Mouse (Mus musculus) heart, embryonic 15.5 days (tissue): ENCODE results near the gene Skint11. TPM values are rescaled to one million over a fixed set of nuclear protein-coding genes. Genes with fewer than 3 reads are reported as not detected.
"Not testable (repeated sequence)": the region's sequence is repeated elsewhere in the genome, so short reads cannot be mapped to it uniquely, and the experiment has no call there.

Experiments used
- ATAC-seq: fragments of 200-750 bp; cut with Nextera tagmentation; replicated peaks from 2 replicates; pipeline ENCODE4 v1.8.0; 2017; ENCODE audit warnings: low read depth, moderate TSS enrichment; ENCODE audit not compliant: insufficient number of reproducible peaks, insufficient read depth, low FRiP score
- H3K27ac ChIP-seq: fragments of 300-500 bp; sonication (generic); 2 replicates; pipeline ENCODE4 v1.5.1; 2015; ENCODE audit warnings: mild to moderate bottlenecking, inconsistent platforms
- H3K27me3 ChIP-seq: fragments of 300-500 bp; sonication (generic); 2 replicates; pipeline ENCODE4 v1.6.1; 2015; ENCODE audit warnings: inconsistent platforms
- H3K36me3 ChIP-seq: fragments of 300-500 bp; sonication (generic); 2 replicates; pipeline ENCODE4 v1.6.1; 2015; ENCODE audit warnings: mild to moderate bottlenecking, inconsistent platforms
- H3K4me1 ChIP-seq: fragments of 300-500 bp; sonication (generic); replicated peaks from 2 replicates; pipeline ENCODE4 v1.6.1; 2015; ENCODE audit warnings: inconsistent platforms
- H3K4me2 ChIP-seq: fragments of 300-500 bp; sonication (generic); 2 replicates; pipeline ENCODE4 v1.6.1; 2015; ENCODE audit warnings: inconsistent platforms, mild to moderate bottlenecking, moderate library complexity
- H3K4me3 ChIP-seq: fragments of 300-500 bp; sonication (generic); 2 replicates; pipeline ENCODE4 v1.5.1; 2015; ENCODE audit warnings: mild to moderate bottlenecking, inconsistent platforms
- H3K9ac ChIP-seq: fragments of 300-500 bp; sonication (generic); 2 replicates; pipeline ENCODE4 v1.6.1; 2015; ENCODE audit warnings: mild to moderate bottlenecking, inconsistent platforms
- H3K9me3 ChIP-seq: fragments of 300-500 bp; sonication (generic); replicated peaks from 2 replicates; pipeline ENCODE4 v1.6.1; 2016; ENCODE audit warnings: inconsistent platforms
- WGBS: fragments of 180-500 bp; shearing (Covaris S2); methylation state at CpG from one replicate; pipeline ENCODE4 v1.1.7; 2015; ENCODE audit warnings: mixed read lengths; 5-methylcytosine and 5-hydroxymethylcytosine counted together
- polyA plus RNA-seq: library from polyadenylated mRNA; unstranded; fragments of >200 nt; fragmentation: Nextera tagmentation; extraction: Ambion mirVana; gene quantifications from 2 replicates; pipeline ENCODE4 v1.2.1, GENCODE M21; 2015

The Skint11 gene
- polyA plus RNA-seq, result not detected in 2 replicates

- H3K9ac ChIP-seq, result no peak within 1 kb of the TSS
- no peak within 1 kb of the TSS for H3K27ac ChIP-seq
- H3K9me3 ChIP-seq, result no peaks in the 10 kb centered on the region; the same call in 1 of the 2 replicates
- H3K4me2 ChIP-seq, result no peak within 1 kb of the TSS
- H3K4me1 ChIP-seq, result no peaks in the 10 kb centered on the region
- WGBS, result 77% methylated on average over 1 of the region's 1 CpGs
- no peak within 1 kb of the TSS for H3K4me3 ChIP-seq
- no peaks in the 10 kb centered on the region for H3K27me3 ChIP-seq
- ATAC-seq, result no peak
- H3K36me3 ChIP-seq, result no peaks in the 10 kb centered on the region
Observed at GRCm38 (mm10) chr4:114163084-114163483, at the start of gene Skint11. Skint11 (plus strand) TSS chr4:114163384.

GRCm38 (mm10) chr4:114161149-114161548 lies 2.0 kb upstream of the Skint11 start:
- Histone ChIP-seq H3K4me3 (no peak overlapping the region), H3K4me2 (no peak overlapping the region), H3K36me3 (no peaks in the 10 kb centered on the region), H3K9me3 (no peaks in the 10 kb centered on the region), H3K27me3 (no peaks in the 10 kb centered on the region), H3K27ac (no peak overlapping the region), H3K4me1 (no peaks in the 10 kb centered on the region), H3K9ac (no peak overlapping the region)
- ATAC-seq, result no peak

- H3K27me3 ChIP-seq, H3K4me3 ChIP-seq, H3K9me3 ChIP-seq, H3K9ac ChIP-seq, H3K36me3 ChIP-seq, H3K4me1 ChIP-seq, H3K27ac ChIP-seq, ATAC-seq, H3K4me2 ChIP-seq: not testable (repeated sequence)
- WGBS, result 17% methylated on average over 6 of the region's 6 CpGs
Observed at GRCm38 (mm10) chr4:114172898-114173297, 9.7 kb downstream of the Skint11 start.

GRCm38 (mm10) chr4:114256906-114257305 lies 93.7 kb downstream of the Skint11 start:
- not testable (repeated sequence) for H3K4me2 ChIP-seq, H3K27me3 ChIP-seq, ATAC-seq, H3K36me3 ChIP-seq, H3K4me3 ChIP-seq, H3K27ac ChIP-seq, H3K9ac ChIP-seq, H3K9me3 ChIP-seq, H3K4me1 ChIP-seq
- WGBS, result 55% methylated on average over 1 of the region's 1 CpGs

Other genes starting within 250 kb of the Skint11 start
- not detected in 2 replicates for gene Skint5, start 163.9 kb upstream of the Skint11 start, polyA plus RNA-seq
- 2.4 and 2.9 TPM in 2 replicates for gene Trabd2b, start 243.3 kb downstream of the Skint11 start, polyA plus RNA-seq